ENCODE assay signal across 13 mouse cellular contexts in genomic region chr15:80697564-80697963, GRCm38 (mm10). TPM values are rescaled to one million over a fixed set of nuclear protein-coding genes. Genes with fewer than 3 reads are reported as not detected.
A peak's percentile ranks its signal among the peaks of the same experiment; 100 is the strongest.
DNase-seq lines count a peak whose midpoint lies in the region; ATAC-seq and TF ChIP-seq lines count a peak whose summit lies in the region.
"Had no signal": no experiment of that assay in that cellular context is flagged by ENCODE, and none has a peak within 500 bp of the region (broad histone marks: within the 10 kb centered on the region; RNA-seq: fewer than 3 reads in every experiment).

No protein-coding gene starts in this region.

- TF ChIP-seq POLR2A in small intestine, adult 2 months (IDR thresholded peaks at IDR 0.05; ENCODE audit: low read depth, low read length): no peak

- ATAC-seq in heart, postnatal 0 days (ENCODE audit: insufficient read depth, low read depth): no peak
- no peak for ATAC-seq in heart, embryonic 11.5 days (replicated peaks; ENCODE audit: insufficient number of reproducible peaks, low FRiP score, low TSS enrichment)
- peak; percentile 68 to 76 for ATAC-seq in hematopoietic stem cell, adult 5-6 weeks (replicated peaks in 1 of 2; ENCODE audit: insufficient read depth in 1 of 2, low FRiP score in 2 of 2, low TSS enrichment in 1 of 2, low read depth in 1 of 2, poor library complexity in 2 of 2, severe bottlenecking in 2 of 2)
- ATAC-seq: forebrain, embryonic 16.5 days; liver, postnatal 0 days had no signal

- H3K4me3 ChIP-seq in heart, postnatal 0 days (ENCODE audit: low read depth, low read length): no peak overlapping the region
- no peak overlapping the region for H3K4me3 ChIP-seq in heart, embryonic 11.5 days (ENCODE audit: low read depth, low read length)
- no peak overlapping the region for H3K4me3 ChIP-seq in small intestine, adult 2 months (ENCODE audit: low read depth, low read length)

- H3K9me3 ChIP-seq in heart, postnatal 0 days (replicated peaks; ENCODE audit: control insufficient read depth, low read length): no peaks in the 10 kb centered on the region
- no peaks in the 10 kb centered on the region for H3K9me3 ChIP-seq in heart, embryonic 11.5 days (replicated peaks; ENCODE audit: control insufficient read depth, low read length)

- peak overlapping the region; percentile 59; the same call in 1 of the 2 replicates for H3K27ac ChIP-seq in heart, postnatal 0 days (ENCODE audit: low read depth)
- H3K27ac ChIP-seq in heart, embryonic 11.5 days (ENCODE audit: low read depth, low read length): no peak overlapping the region
- peak overlapping the region; percentile 31 for H3K27ac ChIP-seq in small intestine, adult 2 months (ENCODE audit: insufficient read depth, low read depth, low read length)

- WGBS in heart, postnatal 0 days: 37% methylated on average over 5 of the region's 5 CpGs
- WGBS in heart, embryonic 11.5 days (ENCODE audit: insufficient replicate concordance): 35% methylated on average over 5 of the region's 5 CpGs
- 61% methylated on average over 5 of the region's 5 CpGs for WGBS in small intestine, adult 2 months

- peaks cover 18% of the 10 kb centered on the region; the same call in 1 of the 2 replicates for H3K27me3 ChIP-seq in heart, postnatal 0 days (ENCODE audit: control insufficient read depth, insufficient read depth, low read length)
- peaks cover 16% of the 10 kb centered on the region for H3K27me3 ChIP-seq in heart, embryonic 11.5 days (ENCODE audit: control insufficient read depth, insufficient read depth, low read length)
- H3K27me3 ChIP-seq in small intestine, adult 2 months (ENCODE audit: control insufficient read depth, insufficient read depth, low read length): no peaks in the 10 kb centered on the region

- no peak for TF ChIP-seq CTCF in heart, postnatal 0 days (IDR thresholded peaks at IDR 0.05; ENCODE audit: low read depth)
- TF ChIP-seq CTCF in small intestine, adult 2 months (IDR thresholded peaks at IDR 0.05; ENCODE audit: extremely low read depth, insufficient read length, insufficient replicate concordance, low read depth, low read length): no peak

- DNase-seq in heart, postnatal 0 days (ENCODE audit: low spot score): no peak
- peak; percentile 85 for DNase-seq in CD4-positive helper T cell, adult 2 months (ENCODE audit: low read depth, low spot score)
- DNase-seq in gastrocnemius, postnatal 25 days: no peak
- no peak for DNase-seq in adrenal gland, adult 2 months
- no peak for DNase-seq in cerebellum, postnatal 25 days
- DNase-seq: adrenal gland, postnatal 25 days; cerebellum, postnatal 14 days; heart, postnatal 36 days; liver, postnatal 0 days had no signal

- H3K4me1 ChIP-seq in heart, postnatal 0 days (ENCODE audit: control insufficient read depth, insufficient read depth): no peaks in the 10 kb centered on the region
- peaks cover 4% of the 10 kb centered on the region; the same call in 1 of the 2 replicates for H3K4me1 ChIP-seq in heart, embryonic 11.5 days (ENCODE audit: control insufficient read depth, insufficient read depth, low read length)
- H3K4me1 ChIP-seq in small intestine, adult 2 months (ENCODE audit: control insufficient read depth, insufficient read depth, insufficient read length, low read length): peaks cover 12% of the 10 kb centered on the region

- no peak overlapping the region for H3K9ac ChIP-seq in heart, postnatal 0 days (replicated peaks; ENCODE audit: low read depth, low read length)
- H3K9ac ChIP-seq in heart, embryonic 11.5 days (ENCODE audit: low read depth, low read length): no peak overlapping the region; the same call in 1 of the 2 replicates
- H3K9ac ChIP-seq: liver, postnatal 0 days had no signal

- H3K4me2 ChIP-seq in heart, postnatal 0 days (ENCODE audit: low read depth, low read length): no peak overlapping the region
- H3K4me2 ChIP-seq in heart, embryonic 11.5 days: no peak overlapping the region

- no peak for TF ChIP-seq EP300 in heart, postnatal 0 days (IDR thresholded peaks at IDR 0.05; ENCODE audit: low read depth)

- H3K36me3 ChIP-seq in heart, postnatal 0 days (replicated peaks; ENCODE audit: control insufficient read depth, insufficient read depth, low read length): no peaks in the 10 kb centered on the region
- no peaks in the 10 kb centered on the region for H3K36me3 ChIP-seq in heart, embryonic 11.5 days (ENCODE audit: control insufficient read depth, insufficient read depth, low read length)
- peaks cover 15% of the 10 kb centered on the region; the same call in 1 of the 2 replicates for H3K36me3 ChIP-seq in small intestine, adult 2 months (ENCODE audit: control insufficient read depth, insufficient read depth, low read length)

RNA-seq across cellular contexts. Expression of gene Tnrc6b, which starts 13.5 kb away (rescaled TPM):
- total RNA-seq in heart, postnatal 0 days (2014; rRNA removed; ENCODE audit: low replicate concordance): 26.4 and 33.5 TPM in 2 replicates
- polyA plus RNA-seq in heart, postnatal 0 days (2015; fragmentation: Nextera tagmentation; extraction: Ambion mirVana): 15.2 and 16.1 TPM in 2 replicates
- polyA plus RNA-seq in heart, embryonic 11.5 days (2014; fragmentation: Nextera tagmentation; extraction: Ambion mirVana): 16.7 and 17.9 TPM in 2 replicates
- total RNA-seq in hematopoietic stem cell, adult 5-6 weeks (2017): 40.9 and 43.5 TPM in 2 replicates
- 7.5 and 13.3 TPM in 2 replicates for polyA plus RNA-seq in small intestine, adult 2 months (2012; rRNA removed)
- 10 to 100 TPM; 43.2 to 43.7 TPM for total RNA-seq in gastrocnemius, postnatal 25 days (2021)
- total RNA-seq in adrenal gland, adult 2 months (2021): 10 to 100 TPM; 43.0 to 52.0 TPM
- 14.3 and 19.8 TPM in 2 replicates for polyA plus RNA-seq in adrenal gland, adult 2 months (2012; rRNA removed)

RNA-seq across cellular contexts. Expression of gene Fam83f, which starts 25.9 kb away (rescaled TPM):
- 0.27 and 0.95 TPM in 2 replicates for total RNA-seq in heart, postnatal 0 days (2014; rRNA removed; ENCODE audit: low replicate concordance)
- polyA plus RNA-seq in heart, postnatal 0 days (2015; fragmentation: Nextera tagmentation; extraction: Ambion mirVana): 0.12 and 0.14 TPM in 2 replicates
- 0.19 TPM in 1 of 2 replicates, not detected in the other for polyA plus RNA-seq in heart, embryonic 11.5 days (2014; fragmentation: Nextera tagmentation; extraction: Ambion mirVana)
- 0.25 TPM in 1 of 2 replicates, not detected in the other for total RNA-seq in hematopoietic stem cell, adult 5-6 weeks (2017)
- 7.9 and 21.5 TPM in 2 replicates for polyA plus RNA-seq in small intestine, adult 2 months (2012; rRNA removed)
- total RNA-seq in gastrocnemius, postnatal 25 days (2021): under 1 TPM; 0.11 to 0.13 TPM
- under 1 TPM; 0.12 to 0.35 TPM for total RNA-seq in adrenal gland, adult 2 months (2021)
- polyA plus RNA-seq in adrenal gland, adult 2 months (2012; rRNA removed): 0.06 and 0.08 TPM in 2 replicates
- polyA plus RNA-seq: forebrain, embryonic 16.5 days had no signal

Comparison
In these comparisons a context has a peak if more than half of its experiments do, and no peak if none do; other contexts are left out.
1. ATAC-seq: peak in hematopoietic stem cell, adult 5-6 weeks (2 of 2); none in heart, postnatal 0 days (single experiment) and heart, embryonic 11.5 days (single experiment).